Mouse (Mus musculus): ENCODE measurements around the gene Scd3.

GRCm38 (mm10) chr19:44251936-44252558, 49.0 kb downstream of the Scd3 start:
- TF ChIP-seq CTCF (IDR thresholded peaks at IDR 0.05; ENCODE audit: low read depth, low read length) (no peak), GATA1 (IDR thresholded peaks at IDR 0.05; ENCODE audit: borderline replicate concordance, low read length) (no peak), TAL1 (conservative IDR thresholded peaks at IDR 0.05; ENCODE audit: low read depth, low read length) (no peak), POLR2AphosphoS5 (IDR thresholded peaks at IDR 0.05; ENCODE audit: insufficient replicate concordance, low read depth, low read length) (no peak)

Measured in G1E (cell line).